ENCODE assay signal across 18 mouse cellular contexts in the genomic region with DNA sequence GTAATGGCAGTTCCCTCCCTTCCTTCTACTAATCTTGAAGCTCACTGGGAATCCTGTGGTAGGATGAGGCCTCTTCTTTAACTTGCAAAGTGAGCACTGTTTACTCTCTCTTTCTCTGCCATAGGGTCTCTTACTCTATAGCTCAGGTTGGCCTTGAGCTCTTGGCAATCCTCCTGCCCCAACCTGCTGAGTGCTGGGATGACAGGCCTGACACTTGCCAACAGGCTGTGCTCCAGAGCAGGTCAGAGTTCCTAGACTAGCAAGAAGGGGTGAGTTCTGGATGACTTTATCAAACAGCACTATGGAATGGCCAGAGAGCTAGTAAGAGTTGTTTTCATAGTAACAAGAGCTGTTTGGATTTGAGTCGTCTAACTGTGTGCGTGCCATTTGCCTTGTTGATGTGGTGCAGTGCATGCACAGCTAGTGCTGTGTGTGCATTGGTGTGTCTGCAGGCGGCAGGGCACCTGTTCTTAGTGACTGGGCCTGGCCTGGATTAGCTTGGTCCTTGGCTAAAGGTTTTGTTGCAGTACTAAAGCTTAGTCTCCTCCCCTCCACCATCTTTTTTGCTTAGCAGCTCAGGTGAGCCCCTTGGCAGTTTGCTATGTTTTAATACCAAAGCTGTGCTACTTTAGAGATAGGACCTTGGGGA. TPM values are rescaled to one million over a fixed set of nuclear protein-coding genes. Genes with fewer than 3 reads are reported as not detected.
DNase-seq lines count a peak whose midpoint lies in the region; ATAC-seq and TF ChIP-seq lines count a peak whose summit lies in the region.
"Had no signal": no experiment of that assay in that cellular context is flagged by ENCODE, and none has a peak within 500 bp of the region (broad histone marks: within the 10 kb centered on the region; RNA-seq: fewer than 3 reads in every experiment).

No protein-coding gene starts in this region.

- no peaks in the 10 kb centered on the region for H3K27me3 ChIP-seq in kidney, embryonic 14.5 days (ENCODE audit: control insufficient read depth, insufficient read depth, low read length)
- no peaks in the 10 kb centered on the region for H3K27me3 ChIP-seq in lung, embryonic 14.5 days (ENCODE audit: insufficient read depth, low read length)
- H3K27me3 ChIP-seq: hindbrain, embryonic 15.5 days; limb, embryonic 15.5 days had no signal

- no peak overlapping the region for H3K9ac ChIP-seq in kidney, embryonic 14.5 days (ENCODE audit: low read depth, low read length)
- no peak overlapping the region for H3K9ac ChIP-seq in lung, embryonic 14.5 days
- H3K9ac ChIP-seq: hindbrain, embryonic 15.5 days; limb, embryonic 15.5 days had no signal

- WGBS in kidney, embryonic 14.5 days, result 22% methylated on average over 3 of the region's 3 CpGs
- WGBS in lung, embryonic 14.5 days, result 39% methylated on average over 3 of the region's 3 CpGs

- peak; percentile 60; the same call in 1 of the 2 replicates for ATAC-seq in kidney, embryonic 14.5 days (ENCODE audit: low FRiP score, low TSS enrichment)
- no peak for ATAC-seq in lung, embryonic 14.5 days (ENCODE audit: insufficient read depth)
- no peak for ATAC-seq in erythroid progenitor cell, adult 5-6 weeks (replicated peaks; ENCODE audit: low FRiP score, poor library complexity, severe bottlenecking)
- ATAC-seq: forebrain, embryonic 16.5 days had no signal

- H3K36me3 ChIP-seq in kidney, embryonic 14.5 days (ENCODE audit: control insufficient read depth, insufficient read depth, low read length), result no peaks in the 10 kb centered on the region
- no peaks in the 10 kb centered on the region for H3K36me3 ChIP-seq in lung, embryonic 14.5 days (ENCODE audit: insufficient read depth)
- H3K36me3 ChIP-seq: hindbrain, embryonic 15.5 days had no signal

- no peak overlapping the region for H3K4me2 ChIP-seq in kidney, embryonic 14.5 days (replicated peaks; ENCODE audit: low read depth, low read length)
- no peak overlapping the region for H3K4me2 ChIP-seq in lung, embryonic 14.5 days
- H3K4me2 ChIP-seq: hindbrain, embryonic 15.5 days; limb, embryonic 15.5 days had no signal

- TF ChIP-seq CTCF in lung, embryonic 14.5 days (IDR thresholded peaks at IDR 0.05; ENCODE audit: low read depth), result no peak

- H3K27ac ChIP-seq in kidney, embryonic 14.5 days (ENCODE audit: low read depth, low read length), result no peak overlapping the region
- H3K27ac ChIP-seq in lung, embryonic 14.5 days (ENCODE audit: low read depth), result no peak overlapping the region
- H3K27ac ChIP-seq: embryonic facial prominence, embryonic 10.5 days; hindbrain, embryonic 15.5 days; limb, embryonic 15.5 days had no signal

- no peak overlapping the region for H3K4me3 ChIP-seq in kidney, embryonic 14.5 days (ENCODE audit: low read length)
- H3K4me3 ChIP-seq in lung, embryonic 14.5 days (ENCODE audit: low read depth, low read length), result no peak overlapping the region
- H3K4me3 ChIP-seq: embryonic facial prominence, embryonic 10.5 days; erythroblast, embryonic 14.5 days; hindbrain, embryonic 15.5 days; limb, embryonic 15.5 days had no signal

- DNase-seq in cerebellum, adult 18-20 months, result peak; percentile 47 to 51
- DNase-seq in cerebellum, postnatal 4 days (ENCODE audit: low spot score in 2 of 2), result no peak
- DNase-seq in kidney, postnatal 10 days, result no peak
- DNase-seq in lung, embryonic 14.5 days, result peak; percentile 9
- no peak for DNase-seq in lung, postnatal 25 days (ENCODE audit: low spot score)
- no peak for DNase-seq in retina, postnatal 1 day
- DNase-seq: adrenal gland, postnatal 25 days; heart, postnatal 14 days; kidney, adult 8-10 months; midbrain, embryonic 14.5 days; thymus, postnatal 4 days had no signal

- H3K9me3 ChIP-seq in kidney, embryonic 14.5 days (ENCODE audit: control insufficient read depth, low read length), result no peaks in the 10 kb centered on the region
- no peaks in the 10 kb centered on the region for H3K9me3 ChIP-seq in lung, embryonic 14.5 days (ENCODE audit: low read depth, low read length)
- H3K9me3 ChIP-seq: embryonic facial prominence, embryonic 10.5 days; hindbrain, embryonic 15.5 days; limb, embryonic 15.5 days had no signal

- peaks cover 14% of the 10 kb centered on the region; the same call in 1 of the 2 replicates for H3K4me1 ChIP-seq in kidney, embryonic 14.5 days (ENCODE audit: control insufficient read depth, insufficient read depth, low read length)
- H3K4me1 ChIP-seq in lung, embryonic 14.5 days (ENCODE audit: insufficient read depth), result no peaks in the 10 kb centered on the region; the same call in 1 of the 2 replicates
- H3K4me1 ChIP-seq: limb, embryonic 15.5 days had no signal

RNA-seq across cellular contexts. Expression of a gene that starts 28.6 kb away (rescaled TPM):
- polyA plus RNA-seq in kidney, embryonic 14.5 days (2014; fragmentation: Nextera tagmentation; extraction: Ambion mirVana), result 11.8 and 15.7 TPM in 2 replicates
- 14.6 TPM in 2 replicates for polyA plus RNA-seq in lung, embryonic 14.5 days (2014; fragmentation: Nextera tagmentation; extraction: Ambion mirVana)
- 6.7 and 10.1 TPM in 2 replicates for total RNA-seq in erythroid progenitor cell, adult 5-6 weeks (2015; ENCODE audit: low replicate concordance)
- 10.1 and 11.2 TPM in 2 replicates for total RNA-seq in erythroid progenitor cell, adult 5-6 weeks (2017; ENCODE audit: low replicate concordance)

Comparison
In these comparisons a context has a peak if more than half of its experiments do, and no peak if none do; other contexts are left out.
1. DNase-seq: peak in cerebellum, adult 18-20 months (2 of 2) and lung, embryonic 14.5 days (single experiment); none in cerebellum, postnatal 4 days (0 of 2), kidney, postnatal 10 days (single experiment), lung, postnatal 25 days (single experiment) and retina, postnatal 1 day (single experiment).